Mouse (Mus musculus): ENCODE measurements at regions not wholly inside any gene's neighbourhood (a gene's known extent, or its start where the extent isn't known, plus 50 kb on each side); places are given as distances from the start of the nearest gene placed in this dataset.

GRCm38 (mm10) chr12:107812549-107813335 lies 190.7 kb downstream of the Bcl11b start:
- no peak overlapping the region for H3K27ac ChIP-seq
- no peaks in the 10 kb centered on the region for H3K36me3 ChIP-seq
- H3K4me1 ChIP-seq (replicated peaks), result no peaks in the 10 kb centered on the region
- H3K9me3 ChIP-seq (replicated peaks), result no peaks in the 10 kb centered on the region
- H3K9ac ChIP-seq, result no peak overlapping the region
- no peak for DNase-seq
- ATAC-seq (ENCODE audit: low read depth), result no peak
- 0 out of 2 replicates have a peak, but pooled peaks cover under 1% of the 10 kb centered on the region for H3K27me3 ChIP-seq
- WGBS (ENCODE audit: insufficient replicate concordance), result 70% methylated on average over 14 of the region's 14 CpGs
- H3K4me2 ChIP-seq, result no peak overlapping the region
- no peak overlapping the region for H3K4me3 ChIP-seq (replicated peaks)

GRCm38 (mm10) chr12:107814926-107815325 lies 188.5 kb downstream of the Bcl11b start:
- no peak for DNase-seq

GRCm38 (mm10) chr12:107823768-107824394 lies 179.5 kb downstream of the Bcl11b start:
- WGBS (ENCODE audit: insufficient replicate concordance), result 53% methylated on average over 5 of the region's 5 CpGs
- ATAC-seq (ENCODE audit: low read depth) (no peak), DNase-seq (no peak)
- no peak overlapping the region for H3K27ac ChIP-seq
- H3K36me3 ChIP-seq, result no peaks in the 10 kb centered on the region
- H3K9me3 ChIP-seq (replicated peaks), result 0 out of 2 replicates have a peak, but pooled peaks cover 11% of the 10 kb centered on the region
- no peaks in the 10 kb centered on the region for H3K27me3 ChIP-seq
- H3K4me1 ChIP-seq (replicated peaks), result no peaks in the 10 kb centered on the region
- no peak overlapping the region for H3K4me3 ChIP-seq (replicated peaks)
- no peak overlapping the region for H3K9ac ChIP-seq
- no peak overlapping the region for H3K4me2 ChIP-seq

More at GRCm38 (mm10) chr12:107814926-107815325, 188.5 kb downstream of the Bcl11b start:
- Histone ChIP-seq H3K4me3 (replicated peaks) (no peak overlapping the region), H3K9ac (no peak overlapping the region), H3K36me3 (no peaks in the 10 kb centered on the region), H3K27me3 (no peaks in the 10 kb centered on the region), H3K4me2 (no peak overlapping the region), H3K4me1 (replicated peaks) (no peaks in the 10 kb centered on the region), H3K27ac (no peak overlapping the region), H3K9me3 (replicated peaks) (0 out of 2 replicates have a peak, but pooled peaks cover 3% of the 10 kb centered on the region)
- no peak for ATAC-seq (ENCODE audit: low read depth)
- 49% methylated on average over 7 of the region's 7 CpGs for WGBS (ENCODE audit: insufficient replicate concordance)

GRCm38 (mm10) chr12:107825921-107826320 lies 177.5 kb downstream of the Bcl11b start:
- H3K4me1 ChIP-seq (replicated peaks), result no peaks in the 10 kb centered on the region
- DNase-seq, result no peak
- no peak overlapping the region for H3K27ac ChIP-seq
- no peak overlapping the region for H3K4me3 ChIP-seq (replicated peaks)
- ATAC-seq (ENCODE audit: low read depth), result no peak
- no peaks in the 10 kb centered on the region for H3K27me3 ChIP-seq
- H3K4me2 ChIP-seq, result no peak overlapping the region
- H3K9me3 ChIP-seq (replicated peaks), result 0 out of 2 replicates have a peak, but pooled peaks cover 8% of the 10 kb centered on the region
- no peak overlapping the region for H3K9ac ChIP-seq
- H3K36me3 ChIP-seq, result no peaks in the 10 kb centered on the region
- WGBS (ENCODE audit: insufficient replicate concordance), result 52% methylated on average over 4 of the region's 4 CpGs

- H3K27me3 ChIP-seq, result no peaks in the 10 kb centered on the region
- H3K9ac ChIP-seq, result no peak overlapping the region
- no peak for ATAC-seq (ENCODE audit: low read depth)
Measured at GRCm38 (mm10) chr12:107831400-107832128, 171.8 kb downstream of the Bcl11b start.

GRCm38 (mm10) chr12:107833001-107833400 lies 170.4 kb downstream of the Bcl11b start:
- WGBS (ENCODE audit: insufficient replicate concordance), result 73% methylated on average over 8 of the region's 8 CpGs
- no peak overlapping the region for H3K9ac ChIP-seq

More at GRCm38 (mm10) chr12:107831400-107832128, 171.8 kb downstream of the Bcl11b start:
- Histone ChIP-seq H3K4me3 (replicated peaks) (no peak overlapping the region), H3K4me2 (no peak overlapping the region), H3K27ac (no peak overlapping the region), H3K36me3 (no peaks in the 10 kb centered on the region), H3K4me1 (replicated peaks) (no peaks in the 10 kb centered on the region), H3K9me3 (replicated peaks) (0 out of 2 replicates have a peak, but pooled peaks cover 3% of the 10 kb centered on the region)
- no peak for DNase-seq
- WGBS (ENCODE audit: insufficient replicate concordance), result 40% methylated on average over 13 of the region's 13 CpGs

GRCm38 (mm10) chr12:107834512-107834911 lies 168.9 kb downstream of the Bcl11b start:
- Histone ChIP-seq H3K36me3 (no peaks in the 10 kb centered on the region), H3K27ac (no peak overlapping the region), H3K9me3 (replicated peaks) (no peaks in the 10 kb centered on the region), H3K27me3 (no peaks in the 10 kb centered on the region), H3K4me2 (no peak overlapping the region), H3K4me3 (replicated peaks) (no peak overlapping the region), H3K4me1 (replicated peaks) (no peaks in the 10 kb centered on the region), H3K9ac (no peak overlapping the region)
- DNase-seq, result no peak
- no peak for ATAC-seq (ENCODE audit: low read depth)
- WGBS (ENCODE audit: insufficient replicate concordance), result 61% methylated on average over 5 of the region's 5 CpGs

More at GRCm38 (mm10) chr12:107833001-107833400, 170.4 kb downstream of the Bcl11b start:
- DNase-seq (no peak), ATAC-seq (ENCODE audit: low read depth) (no peak)
- H3K4me3 ChIP-seq (replicated peaks), result no peak overlapping the region
- H3K4me2 ChIP-seq, result no peak overlapping the region
- H3K27me3 ChIP-seq, result no peaks in the 10 kb centered on the region
- H3K4me1 ChIP-seq (replicated peaks), result no peaks in the 10 kb centered on the region
- no peaks in the 10 kb centered on the region for H3K36me3 ChIP-seq
- H3K27ac ChIP-seq, result no peak overlapping the region
- 0 out of 2 replicates have a peak, but pooled peaks cover 2% of the 10 kb centered on the region for H3K9me3 ChIP-seq (replicated peaks)

- H3K4me2 ChIP-seq, result no peak overlapping the region
- no peak overlapping the region for H3K4me3 ChIP-seq (replicated peaks)
- 76% methylated on average over 12 of the region's 12 CpGs for WGBS (ENCODE audit: insufficient replicate concordance)
- no peaks in the 10 kb centered on the region for H3K9me3 ChIP-seq (replicated peaks)
- no peaks in the 10 kb centered on the region for H3K27me3 ChIP-seq
- no peak overlapping the region for H3K27ac ChIP-seq
- H3K4me1 ChIP-seq (replicated peaks), result no peaks in the 10 kb centered on the region
- no peak for DNase-seq
- ATAC-seq (ENCODE audit: low read depth), result no peak
- H3K9ac ChIP-seq, result no peak overlapping the region
- no peaks in the 10 kb centered on the region for H3K36me3 ChIP-seq
Measured at GRCm38 (mm10) chr12:107837741-107838140, 165.7 kb downstream of the Bcl11b start.

- Histone ChIP-seq H3K4me2 (no peak overlapping the region), H3K36me3 (no peaks in the 10 kb centered on the region), H3K9ac (no peak overlapping the region), H3K27ac (no peak overlapping the region), H3K27me3 (no peaks in the 10 kb centered on the region), H3K4me1 (replicated peaks) (no peaks in the 10 kb centered on the region), H3K9me3 (replicated peaks) (no peaks in the 10 kb centered on the region), H3K4me3 (replicated peaks) (no peak overlapping the region)
- 59% methylated on average over 5 of the region's 5 CpGs for WGBS (ENCODE audit: insufficient replicate concordance)
- ATAC-seq (ENCODE audit: low read depth), result no peak
- no peak for DNase-seq
Measured at GRCm38 (mm10) chr12:107844631-107845030, 158.8 kb downstream of the Bcl11b start.

GRCm38 (mm10) chr12:107850591-107850990 lies 152.8 kb downstream of the Bcl11b start:
- no peak overlapping the region for H3K4me2 ChIP-seq
- no peaks in the 10 kb centered on the region for H3K27me3 ChIP-seq
- DNase-seq (no peak), ATAC-seq (ENCODE audit: low read depth) (no peak)
- H3K27ac ChIP-seq, result no peak overlapping the region
- 78% methylated on average over 7 of the region's 7 CpGs for WGBS (ENCODE audit: insufficient replicate concordance)
- H3K36me3 ChIP-seq, result no peaks in the 10 kb centered on the region
- H3K9me3 ChIP-seq (replicated peaks), result no peaks in the 10 kb centered on the region; the same call in 1 of the 2 replicates
- no peak overlapping the region for H3K4me3 ChIP-seq (replicated peaks)
- no peak overlapping the region for H3K9ac ChIP-seq
- H3K4me1 ChIP-seq (replicated peaks), result no peaks in the 10 kb centered on the region

GRCm38 (mm10) chr12:107852921-107853320 lies 150.5 kb downstream of the Bcl11b start:
- H3K9ac ChIP-seq, result no peak overlapping the region
- H3K36me3 ChIP-seq, result no peaks in the 10 kb centered on the region
- H3K9me3 ChIP-seq (replicated peaks), result no peaks in the 10 kb centered on the region; the same call in 1 of the 2 replicates
- 46% methylated on average over 7 of the region's 7 CpGs for WGBS (ENCODE audit: insufficient replicate concordance)
- no peak overlapping the region for H3K27ac ChIP-seq
- H3K4me3 ChIP-seq (replicated peaks), result no peak overlapping the region
- H3K4me1 ChIP-seq (replicated peaks), result no peaks in the 10 kb centered on the region
- H3K27me3 ChIP-seq, result no peaks in the 10 kb centered on the region
- DNase-seq, result no peak
- H3K4me2 ChIP-seq, result no peak overlapping the region
- ATAC-seq (ENCODE audit: low read depth), result no peak

Data from liver, embryonic 13.5 days (tissue).